Mouse (Mus musculus) heart, postnatal 0 days (tissue): ENCODE data around the gene Lonp1.

Experiments used
- CTCF ChIP-seq: IDR thresholded peaks from 2 replicates; pipeline ENCODE4 v1.5.1; 2016; ENCODE audit warnings: antibody characterized with exemption, control low read depth, low read depth
- EP300 ChIP-seq: IDR thresholded peaks from 2 replicates; pipeline ENCODE4 v1.6.1; 2016; ENCODE audit warnings: antibody characterized with exemption, low read depth

DNA sequence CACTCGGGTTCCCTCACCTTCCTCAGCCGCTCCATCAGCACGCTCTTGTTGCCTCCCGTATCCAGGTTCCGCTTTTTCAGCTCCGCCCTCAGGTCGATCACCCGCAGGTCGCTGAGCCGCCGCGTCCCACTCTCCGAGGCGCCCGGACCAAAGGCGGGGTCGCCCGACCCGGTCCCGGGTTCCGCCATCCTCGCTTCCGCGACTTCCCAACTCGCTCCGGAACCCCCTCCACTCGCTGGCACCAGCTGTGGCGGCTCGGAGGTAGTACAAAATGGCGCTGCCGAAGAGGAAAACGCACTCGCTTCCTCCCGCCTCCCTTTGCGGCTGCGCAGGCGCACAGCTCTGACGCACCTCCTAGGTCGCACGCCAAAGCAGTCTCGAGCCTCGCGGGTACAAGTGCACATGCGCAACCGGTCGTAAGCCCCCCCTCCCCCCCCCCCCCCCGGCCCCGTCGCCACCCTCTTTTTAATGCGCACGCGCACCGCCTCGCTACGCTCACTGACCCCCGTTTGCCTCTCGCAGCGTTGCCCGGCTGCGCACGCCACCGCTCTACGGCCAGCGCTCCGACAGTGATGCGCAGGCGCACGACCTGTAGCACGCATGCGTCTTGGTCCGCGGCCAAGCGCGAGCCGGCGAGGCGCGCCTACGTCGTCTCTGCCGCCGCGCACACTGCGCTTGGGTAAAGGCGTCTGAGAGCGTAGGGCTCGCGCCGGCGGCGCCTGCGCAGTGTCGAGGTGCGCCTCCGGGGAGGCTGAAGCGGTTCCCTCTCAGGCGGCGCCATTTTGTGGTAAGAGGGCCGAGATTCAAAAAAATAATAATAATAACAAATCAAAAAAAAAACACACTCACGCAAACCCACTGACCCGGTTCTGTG, 42.2 kb downstream of the Lonp1 start, which contains the start of the genes Safb2 and Safb:
- TF ChIP-seq EP300 (no peak), CTCF (peak; percentile 9; the same call in 1 of the 2 replicates)
